Mouse (Mus musculus): ENCODE data around the gene Golph3l.
"Not testable (repeated sequence)": the region's sequence is repeated elsewhere in the genome, so short reads cannot be mapped to it uniquely, and the experiment has no call there.

Gene Golph3l

GRCm38 (mm10) chr3:95624628-95625503, 36.1 kb downstream of the Golph3l start, which contains the start of gene Ensa:
TSS of gene Ensa (plus strand) at chr3:95624993.
- peak; percentile 100 for DNase-seq

DNA sequence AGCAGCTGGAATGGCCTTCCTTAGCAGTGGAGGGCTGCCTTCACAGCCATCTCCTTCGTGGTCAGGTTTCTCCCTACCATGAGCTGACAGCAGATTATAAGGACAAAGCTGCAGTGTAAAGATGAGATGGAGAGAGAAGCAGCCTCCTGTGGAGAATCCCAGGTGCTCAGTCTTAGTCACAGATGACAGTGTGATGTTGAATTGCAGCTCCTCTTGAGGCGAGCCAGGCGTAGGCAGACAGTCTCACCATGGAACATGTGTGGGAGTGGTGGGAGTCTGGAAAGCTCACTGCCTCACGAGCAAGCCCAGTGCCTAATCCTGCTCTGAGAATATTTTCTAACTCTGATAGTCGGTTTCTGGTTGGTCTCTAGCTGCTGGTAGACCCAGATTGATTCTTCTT, 39.0 kb downstream of the Golph3l start:
- DNase-seq: no peak

DNA sequence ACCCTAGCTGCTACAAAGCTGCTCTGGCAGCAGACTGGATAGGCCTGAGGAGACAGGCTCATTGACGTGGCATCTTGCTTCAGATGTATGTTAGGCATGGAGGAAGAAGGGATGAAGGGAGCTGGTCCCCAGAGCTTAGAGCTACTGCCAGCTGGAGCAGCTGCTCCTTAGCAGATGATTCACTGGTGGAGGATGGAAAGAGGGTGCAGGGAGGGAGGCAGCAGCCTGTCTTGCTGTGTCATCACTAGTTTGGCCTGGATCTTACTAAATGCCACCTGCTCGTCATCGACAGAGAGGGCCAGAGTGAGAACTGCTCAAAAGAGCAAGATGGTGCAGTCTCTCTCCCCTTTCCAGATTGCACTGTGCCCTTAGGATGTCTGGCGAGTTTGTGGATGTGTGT, 41.0 kb downstream of the Golph3l start:
- DNase-seq: no peak

- DNase-seq: no peak
Measured at GRCm38 (mm10) chr3:95630856-95631255, 42.1 kb downstream of the Golph3l start.

DNA sequence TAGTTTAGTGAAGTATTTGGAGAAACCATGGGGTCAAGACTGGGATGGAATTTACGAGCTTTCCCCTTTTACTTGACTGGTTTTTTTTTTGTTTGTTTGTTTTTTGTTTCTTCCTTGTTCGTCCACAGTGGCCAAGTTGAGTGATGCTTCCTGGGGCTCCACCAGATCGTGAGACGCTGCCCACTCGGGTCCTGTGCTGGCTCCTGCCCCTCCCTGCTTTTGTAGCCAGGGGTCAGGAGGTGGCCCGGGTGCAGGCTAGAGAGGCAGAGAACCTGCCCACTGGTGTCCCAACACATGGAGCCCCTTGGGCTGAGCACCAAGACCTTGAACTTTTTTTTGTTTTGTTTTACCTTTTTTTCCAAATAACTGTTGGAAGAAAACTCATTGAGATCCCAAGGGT, 42.6 kb downstream of the Golph3l start:
- no peak for DNase-seq

GRCm38 (mm10) chr3:95632648-95633588, 44.2 kb downstream of the Golph3l start:
- DNase-seq: no peak

GRCm38 (mm10) chr3:95635636-95636035, 46.9 kb downstream of the Golph3l start:
- no peak for DNase-seq

DNA sequence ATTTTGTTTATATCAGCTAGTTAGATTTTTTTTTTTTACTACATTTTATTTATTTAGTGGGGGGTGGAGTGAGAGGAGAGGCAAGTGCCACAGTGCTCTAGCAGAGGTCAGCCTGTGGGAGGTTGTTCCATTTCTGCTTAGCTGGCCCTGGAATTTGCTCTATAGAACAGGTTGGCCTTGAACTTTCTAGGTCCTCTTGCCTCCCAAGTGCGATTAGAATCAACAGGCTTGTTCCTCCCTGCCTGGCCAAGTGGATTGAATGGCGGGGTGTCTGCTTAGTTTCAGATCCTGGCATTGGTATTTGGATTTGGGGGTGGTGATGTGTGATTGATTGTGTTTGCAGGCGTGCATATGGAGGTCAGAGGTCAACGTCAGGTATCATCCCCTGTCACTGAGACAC, 47.3 kb downstream of the Golph3l start:
- DNase-seq: no peak

- no peak for DNase-seq
Measured at GRCm38 (mm10) chr3:95639694-95640093, 51.0 kb downstream of the Golph3l start.

DNA sequence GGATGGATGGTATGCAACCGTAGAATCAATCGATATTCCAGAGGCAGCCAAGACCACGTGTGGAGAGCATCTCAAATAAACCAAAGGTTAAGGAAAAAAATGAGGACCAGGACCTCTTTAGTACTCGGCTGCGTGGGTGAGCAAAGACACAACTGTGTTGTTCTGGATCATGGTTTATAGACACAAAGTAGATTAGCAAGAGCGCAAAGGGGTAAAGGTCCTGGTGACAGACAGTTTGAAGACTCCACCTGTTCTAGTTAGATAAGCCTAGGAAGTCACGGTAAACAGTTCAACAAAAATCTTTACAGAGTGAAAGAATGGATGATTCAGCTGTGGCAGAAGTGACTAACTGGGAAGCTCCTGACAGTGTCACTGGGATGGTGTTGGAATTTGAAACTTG, 54.4 kb downstream of the Golph3l start:
- DNase-seq: no peak

- DNase-seq: no peak
Measured at GRCm38 (mm10) chr3:95645313-95646235, 56.8 kb downstream of the Golph3l start.

GRCm38 (mm10) chr3:95648016-95648415, 59.3 kb downstream of the Golph3l start:
- no peak for DNase-seq

DNA sequence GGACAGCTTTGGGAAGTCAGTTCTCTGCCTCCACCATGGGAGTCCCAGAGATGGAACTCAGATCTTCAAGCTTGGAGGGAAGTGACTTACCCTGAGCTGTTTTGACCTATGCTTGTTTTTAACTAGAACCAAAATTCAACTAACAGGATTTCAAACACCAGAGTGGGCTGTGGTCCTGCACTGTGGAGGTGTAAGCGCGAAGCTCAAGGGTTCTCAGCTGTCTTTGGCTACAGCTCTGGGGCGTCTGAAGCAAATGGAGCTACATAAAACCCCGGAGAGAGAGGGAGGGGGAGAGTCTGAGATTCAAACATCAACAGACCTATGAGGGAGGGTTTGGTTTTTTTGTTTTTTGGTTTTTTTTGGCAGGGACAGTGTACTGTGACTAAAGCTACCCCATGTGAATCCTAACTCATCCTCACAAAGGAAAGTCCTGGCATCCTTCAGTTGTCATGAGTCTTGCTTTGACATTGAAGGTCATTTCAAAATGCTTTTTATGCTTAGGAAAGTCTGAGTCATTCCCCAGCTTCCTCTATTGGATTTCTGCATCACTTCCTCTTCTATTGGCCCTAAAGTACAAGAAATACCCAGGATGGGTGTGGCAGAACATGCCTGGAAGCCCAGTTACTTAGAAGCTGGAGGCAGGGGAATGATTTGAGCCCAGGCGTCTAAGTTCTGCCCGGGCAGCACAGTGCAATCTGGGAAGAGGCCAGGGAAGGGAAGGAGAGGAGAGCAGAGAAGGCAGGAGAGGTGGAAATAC, 61.7 kb downstream of the Golph3l start:
- DNase-seq: peak; percentile 75

- no peak for DNase-seq
Measured at GRCm38 (mm10) chr3:95651033-95651373, 62.3 kb downstream of the Golph3l start.

- no peak for DNase-seq
Measured at GRCm38 (mm10) chr3:95651391-95652203, 62.9 kb downstream of the Golph3l start.

DNA sequence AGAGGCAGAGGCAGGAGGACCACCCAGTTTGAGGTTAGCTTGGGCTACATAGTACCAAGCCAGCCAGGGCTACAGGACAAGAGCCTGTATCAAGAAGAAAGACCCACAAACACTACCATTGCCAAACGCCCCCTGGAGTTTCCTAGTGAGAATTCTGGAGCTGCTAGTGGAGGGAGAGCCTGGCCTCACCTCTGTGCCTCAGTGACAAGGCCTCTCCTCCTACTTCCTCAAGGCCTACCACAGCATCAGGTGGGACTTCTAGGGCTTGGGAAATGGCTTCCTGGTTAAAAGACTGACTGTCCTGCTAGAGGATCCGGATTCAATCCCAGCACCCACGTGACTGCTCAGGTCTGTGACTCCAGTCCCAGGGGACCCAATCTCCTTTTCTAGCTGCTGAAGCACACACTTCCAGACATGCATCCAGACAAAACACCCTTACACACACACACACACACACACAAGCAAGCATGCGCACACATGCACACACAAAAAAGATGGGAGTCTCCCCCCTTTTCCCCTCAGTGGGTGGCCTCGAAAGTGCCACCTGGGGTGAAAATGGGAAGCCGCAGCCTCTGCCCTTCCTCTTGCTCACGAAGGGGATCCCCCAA, 63.6 kb downstream of the Golph3l start:
- no peak for DNase-seq

GRCm38 (mm10) chr3:95652871-95653270, 64.1 kb downstream of the Golph3l start:
- DNase-seq: no peak

- no peak for DNase-seq
Measured at GRCm38 (mm10) chr3:95653473-95654034, 64.8 kb downstream of the Golph3l start.

GRCm38 (mm10) chr3:95654371-95654770, 65.6 kb downstream of the Golph3l start:
- not testable (repeated sequence) for DNase-seq

- DNase-seq: no peak
Measured at GRCm38 (mm10) chr3:95655437-95655836, 66.7 kb downstream of the Golph3l start.
